Mouse (Mus musculus) layer of hippocampus, postnatal 36 days (tissue): ENCODE measurements at regions not wholly inside any gene's neighbourhood (a gene's known extent, or its start where the extent isn't known, plus 50 kb on each side); places are given as distances from the start of the nearest gene placed in this dataset.
"Not testable (repeated sequence)": the region's sequence is repeated elsewhere in the genome, so short reads cannot be mapped to it uniquely, and the experiment has no call there.

ENCODE experiments used
- DNase-seq, 2 experiments: peaks; one replicate each; pipeline ENCODE4 v3.0.0; 2022

GRCm38 (mm10) chr13:115911524-115912459 is 397.7 kb downstream of the Isl1 start:
- DNase-seq: no peak

- no peak for DNase-seq
Measured at GRCm38 (mm10) chr13:115910866-115911449, 398.5 kb downstream of the Isl1 start.

GRCm38 (mm10) chr13:115880616-115881015 is 428.9 kb downstream of the Isl1 start:
- no peak for DNase-seq

GRCm38 (mm10) chr13:115860480-115860879 is 449.0 kb downstream of the Isl1 start:
- no peak for DNase-seq

- no peak for DNase-seq
Measured at GRCm38 (mm10) chr13:115856632-115857031, 452.9 kb downstream of the Isl1 start.

- DNase-seq: peak in 1 of 2 experiments; percentile 2
Measured at GRCm38 (mm10) chr13:115852689-115853356, 456.7 kb downstream of the Isl1 start.

- no peak for DNase-seq
Measured at GRCm38 (mm10) chr13:115843121-115843520, 466.4 kb downstream of the Isl1 start.

GRCm38 (mm10) chr13:115836203-115836768 is 473.2 kb downstream of the Isl1 start:
- no peak for DNase-seq

GRCm38 (mm10) chr13:115825191-115825590 is 484.3 kb downstream of the Isl1 start:
- DNase-seq: no peak

GRCm38 (mm10) chr13:115822527-115822926 is 487.0 kb downstream of the Isl1 start:
- no peak for DNase-seq

- no peak for DNase-seq
Measured at GRCm38 (mm10) chr13:115814211-115814610, 495.3 kb downstream of the Isl1 start.

GRCm38 (mm10) chr13:115799294-115799693 is 510.2 kb downstream of the Isl1 start:
- no peak for DNase-seq

- no peak for DNase-seq
Measured at GRCm38 (mm10) chr13:115751271-115751670, 558.2 kb downstream of the Isl1 start.

- DNase-seq: not testable (repeated sequence)
Measured at GRCm38 (mm10) chr13:115742080-115742479, 567.4 kb downstream of the Isl1 start.

GRCm38 (mm10) chr13:115727986-115728385 is 581.5 kb downstream of the Isl1 start:
- no peak for DNase-seq

- no peak for DNase-seq
Measured at GRCm38 (mm10) chr13:115725356-115725952, 584.0 kb downstream of the Isl1 start.

GRCm38 (mm10) chr13:115719276-115719675 is 590.2 kb downstream of the Isl1 start:
- no peak for DNase-seq

- DNase-seq: no peak
Measured at GRCm38 (mm10) chr13:115718859-115719258, 590.6 kb downstream of the Isl1 start.

GRCm38 (mm10) chr13:115696197-115696596 is 594.4 kb upstream of the Itga1 start:
- DNase-seq: no peak

GRCm38 (mm10) chr13:115687426-115687825 is 585.7 kb upstream of the Itga1 start:
- peak; percentile 2 to 4 for DNase-seq

- DNase-seq: peak in 1 of 2 experiments; percentile 1
Measured at GRCm38 (mm10) chr13:115679591-115679990, 577.8 kb upstream of the Itga1 start.

- no peak for DNase-seq
Measured at GRCm38 (mm10) chr13:115676836-115677235, 575.1 kb upstream of the Itga1 start.
